Mouse (Mus musculus) Patski (cell line): ENCODE measurements around the gene Arhgef19. TPM values are rescaled to one million over a fixed set of nuclear protein-coding genes. Genes with fewer than 3 reads are reported as not detected.

Source experiments
- ATAC-seq: fragments of 100-300 bp; one replicate; pipeline ENCODE4 v1.8.0; 2021
- CTCF ChIA-PET: fragments of 350-600 bp; sonication (Branson Sonifier 250); formaldehyde crosslinking; loops from one replicate; lab custom pipeline; 2022; ENCODE audit warnings: inconsistent platforms; lab: Charles Lee
- POLR2A ChIA-PET: fragments of 350-600 bp; sonication (Branson Sonifier 250); formaldehyde crosslinking; loops from one replicate; lab custom pipeline; 2022; ENCODE audit warnings: antibody characterized with exemption, inconsistent platforms; lab: Charles Lee
- DNase-seq: peaks from one replicate; pipeline ENCODE4 v3.0.0-alpha.2; 2011; ENCODE audit warnings: low read depth, low spot score
- H3K27me3 ChIP-seq: fragments of 371-371 bp; one replicate; pipeline ENCODE4 v1.5.1; 2021
- CTCF ChIP-seq: fragments of 100-300 bp; IDR thresholded peaks from one replicate; pipeline ENCODE4 v1.5.1; 2021
- in situ Hi-C: fragments of 300-500 bp; cut with MboI; formaldehyde crosslinking; loops from 3 replicates; pipeline ENCODE4 v1.11.1; 2018; ENCODE audit warnings: low pct_unique_long_range_greater_than_20kb, mixed read lengths
- polyA plus RNA-seq: library from polyadenylated mRNA; unstranded; gene quantifications from one replicate; pipeline ENCODE4 v1.2.3, GENCODE M21; 2021

Gene Arhgef19
- polyA plus RNA-seq, 1 experiment from 2014 or later: 4.8 TPM

GRCm38 (mm10) chr4:141306057-141306456 is 66.8 kb downstream of the Arhgef19 start:
- ATAC-seq: no peak
- in situ Hi-C loops: no loop called here
- ChIA-PET CTCF (interaction anchor here (0.8 kb wide), 1 partner anchor 32 kb away, joined by 3 read pairs; no protein-coding TSS in a partner anchor), POLR2A (no interaction called here)
- no peak for DNase-seq
- no peaks in the 10 kb centered on the region for H3K27me3 ChIP-seq
- TF ChIP-seq CTCF: no peak

Other genes starting within 250 kb of the Arhgef19 start
- gene Mfap2, start 229.1 kb upstream of the Arhgef19 start, polyA plus RNA-seq: 40.3 TPM
- gene Crocc, start 178.9 kb upstream of the Arhgef19 start, polyA plus RNA-seq: 11.9 TPM
- 55.9 TPM for gene Necap2, start 161.1 kb upstream of the Arhgef19 start, polyA plus RNA-seq
- gene Spata21, start 151.2 kb upstream of the Arhgef19 start, polyA plus RNA-seq: not detected
- 54.3 TPM for gene Szrd1, start 99.7 kb upstream of the Arhgef19 start, polyA plus RNA-seq
- gene Fbxo42, start 91.6 kb upstream of the Arhgef19 start, polyA plus RNA-seq: 9.2 TPM
- 1.9 TPM for gene Rsg1, start 25.5 kb upstream of the Arhgef19 start, polyA plus RNA-seq
- 59.1 TPM for gene Epha2, start 61.7 kb downstream of the Arhgef19 start, polyA plus RNA-seq
- gene Fam131c, start 128.7 kb downstream of the Arhgef19 start, polyA plus RNA-seq: 0.60 TPM
- 0.12 TPM for gene Clcnka, start 159.2 kb downstream of the Arhgef19 start, polyA plus RNA-seq
- gene Clcnkb, start 176.5 kb downstream of the Arhgef19 start, polyA plus RNA-seq: 1.2 TPM
- gene Hspb7, start 181.3 kb downstream of the Arhgef19 start, polyA plus RNA-seq: 0.24 TPM
- 0.06 TPM for gene Srarp, start 196.6 kb downstream of the Arhgef19 start, polyA plus RNA-seq
- 19.8 TPM for gene Zbtb17, start 205.2 kb downstream of the Arhgef19 start, polyA plus RNA-seq